Mouse (Mus musculus): ENCODE results near the gene Vps13d. TPM values are rescaled to one million over a fixed set of nuclear protein-coding genes. Genes with fewer than 3 reads are reported as not detected.
A peak's percentile ranks its signal among the peaks of the same experiment; 100 is the strongest.

Gene Vps13d
- polyA plus RNA-seq, 1 experiment from 2014 or later = 5.2 TPM

- H3K4me3 ChIP-seq = no peak overlapping the region
- DNase-seq (ENCODE audit: low spot score) = no peak
- no peaks in the 10 kb centered on the region for H3K36me3 ChIP-seq (replicated peaks)
- H3K27ac ChIP-seq (replicated peaks) = no peak overlapping the region
- 67% methylated on average over 2 of the region's 2 CpGs for WGBS
- H3K4me1 ChIP-seq = no peaks in the 10 kb centered on the region
- no peaks in the 10 kb centered on the region for H3K9me3 ChIP-seq
- H3K27me3 ChIP-seq (replicated peaks; ENCODE audit: low read depth, poor library complexity, severe bottlenecking) = no peaks in the 10 kb centered on the region
Measured at GRCm38 (mm10) chr4:145221379-145221778, 26.6 kb upstream of the Vps13d start.

GRCm38 (mm10) chr4:145220001-145220400 lies 25.2 kb upstream of the Vps13d start:
- no peak overlapping the region for H3K4me3 ChIP-seq
- peaks cover 4% of the 10 kb centered on the region for H3K4me1 ChIP-seq
- WGBS = 74% methylated on average over 1 of the region's 1 CpGs
- H3K36me3 ChIP-seq (replicated peaks) = no peaks in the 10 kb centered on the region
- H3K27me3 ChIP-seq (replicated peaks; ENCODE audit: low read depth, poor library complexity, severe bottlenecking) = no peaks in the 10 kb centered on the region
- no peak for DNase-seq (ENCODE audit: low spot score)
- H3K27ac ChIP-seq (replicated peaks) = no peak overlapping the region
- no peaks in the 10 kb centered on the region for H3K9me3 ChIP-seq

- H3K4me1 ChIP-seq = peaks cover 10% of the 10 kb centered on the region
- 68% methylated on average over 15 of the region's 15 CpGs for WGBS
- no peaks in the 10 kb centered on the region for H3K9me3 ChIP-seq
- no peak overlapping the region for H3K27ac ChIP-seq (replicated peaks)
- DNase-seq (ENCODE audit: low spot score) = peak; percentile 21
- no peaks in the 10 kb centered on the region for H3K36me3 ChIP-seq (replicated peaks)
- H3K4me3 ChIP-seq = no peak overlapping the region
- no peaks in the 10 kb centered on the region for H3K27me3 ChIP-seq (replicated peaks; ENCODE audit: low read depth, poor library complexity, severe bottlenecking)
Measured at GRCm38 (mm10) chr4:145219240-145219985, 24.6 kb upstream of the Vps13d start.

- WGBS = 68% methylated on average over 5 of the region's 5 CpGs
- no peaks in the 10 kb centered on the region for H3K36me3 ChIP-seq (replicated peaks)
- H3K4me3 ChIP-seq = no peak overlapping the region
- H3K27me3 ChIP-seq (replicated peaks; ENCODE audit: low read depth, poor library complexity, severe bottlenecking) = no peaks in the 10 kb centered on the region
- no peak for DNase-seq (ENCODE audit: low spot score)
- peaks cover 11% of the 10 kb centered on the region for H3K4me1 ChIP-seq
- H3K27ac ChIP-seq (replicated peaks) = no peak overlapping the region
- H3K9me3 ChIP-seq = no peaks in the 10 kb centered on the region
Measured at GRCm38 (mm10) chr4:145217837-145218236, 23.0 kb upstream of the Vps13d start.

- H3K4me1 ChIP-seq = peaks cover 11% of the 10 kb centered on the region
- H3K36me3 ChIP-seq (replicated peaks) = no peaks in the 10 kb centered on the region
- no peak for DNase-seq (ENCODE audit: low spot score)
- WGBS = 85% methylated on average over 6 of the region's 6 CpGs
- H3K27me3 ChIP-seq (replicated peaks; ENCODE audit: low read depth, poor library complexity, severe bottlenecking) = no peaks in the 10 kb centered on the region
- H3K9me3 ChIP-seq = no peaks in the 10 kb centered on the region
- no peak overlapping the region for H3K4me3 ChIP-seq
- H3K27ac ChIP-seq (replicated peaks) = no peak overlapping the region
Measured at GRCm38 (mm10) chr4:145217046-145217445, 22.2 kb upstream of the Vps13d start.

- Histone ChIP-seq H3K4me1 (peaks cover 11% of the 10 kb centered on the region), H3K9me3 (no peaks in the 10 kb centered on the region), H3K4me3 (no peak overlapping the region), H3K27ac (replicated peaks) (no peak overlapping the region), H3K27me3 (replicated peaks; ENCODE audit: low read depth, poor library complexity, severe bottlenecking) (no peaks in the 10 kb centered on the region), H3K36me3 (replicated peaks) (no peaks in the 10 kb centered on the region)
- no peak for DNase-seq (ENCODE audit: low spot score)
- 83% methylated on average over 2 of the region's 2 CpGs for WGBS
Measured at GRCm38 (mm10) chr4:145215396-145215795, 20.6 kb upstream of the Vps13d start.

- WGBS = 51% methylated on average over 6 of the region's 6 CpGs
- Histone ChIP-seq H3K36me3 (replicated peaks) (no peaks in the 10 kb centered on the region), H3K4me1 (peaks cover 13% of the 10 kb centered on the region), H3K4me3 (no peak overlapping the region), H3K27me3 (replicated peaks; ENCODE audit: low read depth, poor library complexity, severe bottlenecking) (no peaks in the 10 kb centered on the region), H3K27ac (replicated peaks) (no peak overlapping the region; the same call in 1 of the 2 replicates), H3K9me3 (no peaks in the 10 kb centered on the region)
- no peak for DNase-seq (ENCODE audit: low spot score)
Measured at GRCm38 (mm10) chr4:145214786-145215174, 20.0 kb upstream of the Vps13d start.

GRCm38 (mm10) chr4:145213999-145214785 lies 19.4 kb upstream of the Vps13d start:
- H3K27ac ChIP-seq (replicated peaks) = peak overlapping the region; percentile 59
- no peak overlapping the region for H3K4me3 ChIP-seq
- no peaks in the 10 kb centered on the region for H3K27me3 ChIP-seq (replicated peaks; ENCODE audit: low read depth, poor library complexity, severe bottlenecking)
- no peaks in the 10 kb centered on the region for H3K9me3 ChIP-seq
- peaks cover 17% of the 10 kb centered on the region for H3K4me1 ChIP-seq
- no peaks in the 10 kb centered on the region for H3K36me3 ChIP-seq (replicated peaks)
- 37% methylated on average over 8 of the region's 8 CpGs for WGBS
- peak; percentile 93 for DNase-seq (ENCODE audit: low spot score)

GRCm38 (mm10) chr4:145211076-145211475 lies 16.3 kb upstream of the Vps13d start:
- Histone ChIP-seq H3K9me3 (no peaks in the 10 kb centered on the region), H3K27me3 (replicated peaks; ENCODE audit: low read depth, poor library complexity, severe bottlenecking) (no peaks in the 10 kb centered on the region), H3K36me3 (replicated peaks) (no peaks in the 10 kb centered on the region), H3K4me1 (peaks cover 24% of the 10 kb centered on the region), H3K27ac (replicated peaks) (no peak overlapping the region), H3K4me3 (no peak overlapping the region)
- 76% methylated on average over 2 of the region's 2 CpGs for WGBS
- DNase-seq (ENCODE audit: low spot score) = no peak

- Histone ChIP-seq H3K27ac (replicated peaks) (no peak overlapping the region), H3K4me3 (no peak overlapping the region), H3K36me3 (replicated peaks) (no peaks in the 10 kb centered on the region), H3K9me3 (no peaks in the 10 kb centered on the region), H3K4me1 (peaks cover 24% of the 10 kb centered on the region), H3K27me3 (replicated peaks; ENCODE audit: low read depth, poor library complexity, severe bottlenecking) (no peaks in the 10 kb centered on the region)
- WGBS = 93% methylated on average over 5 of the region's 5 CpGs
- no peak for DNase-seq (ENCODE audit: low spot score)
Measured at GRCm38 (mm10) chr4:145210564-145210963, 15.8 kb upstream of the Vps13d start.

- peaks cover 16% of the 10 kb centered on the region for H3K4me1 ChIP-seq
- H3K4me3 ChIP-seq = no peak overlapping the region
- H3K9me3 ChIP-seq = no peaks in the 10 kb centered on the region
- DNase-seq (ENCODE audit: low spot score) = peak; percentile 11
- 29% methylated on average over 5 of the region's 5 CpGs for WGBS
- H3K27ac ChIP-seq (replicated peaks) = no peak overlapping the region
- H3K27me3 ChIP-seq (replicated peaks; ENCODE audit: low read depth, poor library complexity, severe bottlenecking) = no peaks in the 10 kb centered on the region
- H3K36me3 ChIP-seq (replicated peaks) = no peaks in the 10 kb centered on the region
Measured at GRCm38 (mm10) chr4:145209690-145210088, 14.9 kb upstream of the Vps13d start.

GRCm38 (mm10) chr4:145209076-145209689 lies 14.4 kb upstream of the Vps13d start:
- no peak overlapping the region for H3K4me3 ChIP-seq
- no peak for DNase-seq (ENCODE audit: low spot score)
- H3K27me3 ChIP-seq (replicated peaks; ENCODE audit: low read depth, poor library complexity, severe bottlenecking) = no peaks in the 10 kb centered on the region
- H3K9me3 ChIP-seq = no peaks in the 10 kb centered on the region
- WGBS = 77% methylated on average over 6 of the region's 6 CpGs
- no peak overlapping the region for H3K27ac ChIP-seq (replicated peaks)
- H3K36me3 ChIP-seq (replicated peaks) = no peaks in the 10 kb centered on the region
- H3K4me1 ChIP-seq = peaks cover 12% of the 10 kb centered on the region

Measured in embryonic facial prominence, embryonic 10.5 days (tissue).